Mouse (Mus musculus) myocyte (in vitro differentiated cells): ENCODE measurements at regions not wholly inside any gene's neighbourhood (a gene's known extent, or its start where the extent isn't known, plus 50 kb on each side); places are given as distances from the start of the nearest gene placed in this dataset.

ENCODE experiments used
- H3K27me3 ChIP-seq: one replicate; pipeline ENCODE4 v1.6.1; 2011; ENCODE audit not compliant: control insufficient read depth, insufficient read depth, insufficient read length
- H3K36me3 ChIP-seq: one replicate; pipeline ENCODE4 v1.6.1; 2011; ENCODE audit not compliant: control insufficient read depth, insufficient read depth
- H3K4me2 ChIP-seq: one replicate; pipeline ENCODE4 v1.6.1; 2011; ENCODE audit warnings: low read depth, control low read depth
- H3K4me3 ChIP-seq: one replicate; pipeline ENCODE4 v1.5.1; 2011; ENCODE audit warnings: mild to moderate bottlenecking, control low read depth, moderate library complexity
- H3K79me2 ChIP-seq: one replicate; pipeline ENCODE4 v1.6.1; 2011; ENCODE audit not compliant: control insufficient read depth, insufficient read depth
- H3ac ChIP-seq: one replicate; pipeline ENCODE4 v1.6.1; 2011; ENCODE audit not compliant: control insufficient read depth, insufficient read length
- CEBPB ChIP-seq: IDR thresholded peaks from 2 replicates; pipeline ENCODE4 v1.6.1; 2011; ENCODE audit warnings: mild to moderate bottlenecking, moderate library complexity; ENCODE audit not compliant: poor library complexity, insufficient read depth, severe bottlenecking
- E2F4 ChIP-seq: IDR thresholded peaks from one replicate; pipeline ENCODE4 v1.6.1; 2011; ENCODE audit warnings: mild to moderate bottlenecking, control low read depth, moderate library complexity; ENCODE audit not compliant: insufficient read depth
- MAX ChIP-seq: IDR thresholded peaks from one replicate; pipeline ENCODE4 v1.6.1; 2011; ENCODE audit warnings: low read depth, mild to moderate bottlenecking, control low read depth
- MYOD1 ChIP-seq, 3 experiments: IDR thresholded peaks; one replicate each; pipeline ENCODE4 v1.6.1; 2011; ENCODE audit warnings: control low read depth in 2 of 3, low read depth in 2 of 3, mild to moderate bottlenecking in 2 of 3, moderate library complexity in 1 of 3; ENCODE audit not compliant: insufficient read length in 2 of 3, control insufficient read depth in 1 of 3
- MYOG ChIP-seq, 3 experiments: IDR thresholded peaks; one replicate each; pipeline ENCODE4 v1.6.1; 2011; ENCODE audit warnings: control low read depth in 2 of 3, low read depth in 2 of 3, mild to moderate bottlenecking in 2 of 3; ENCODE audit not compliant: insufficient read length in 2 of 3, control insufficient read depth in 1 of 3, insufficient read depth in 1 of 3
- POLR2A ChIP-seq: IDR thresholded peaks from one replicate; pipeline ENCODE4 v1.6.1; 2011; ENCODE audit warnings: low read depth, mild to moderate bottlenecking, control low read depth, moderate library complexity; ENCODE audit not compliant: insufficient read length
- POLR2AphosphoS2 ChIP-seq: IDR thresholded peaks from one replicate; pipeline ENCODE4 v1.6.1; 2011; ENCODE audit warnings: low read depth, control low read depth; ENCODE audit not compliant: insufficient read length
- REST ChIP-seq: IDR thresholded peaks from one replicate; pipeline ENCODE4 v1.6.1; 2011; ENCODE audit warnings: mild to moderate bottlenecking, control low read depth, moderate library complexity; ENCODE audit not compliant: insufficient read depth, insufficient read length
- SRF ChIP-seq: IDR thresholded peaks from one replicate; pipeline ENCODE4 v1.6.1; 2011; ENCODE audit warnings: low read depth; ENCODE audit not compliant: control insufficient read depth, insufficient read length
- TCF12 ChIP-seq: IDR thresholded peaks from one replicate; pipeline ENCODE4 v1.6.1; 2011; ENCODE audit warnings: mild to moderate bottlenecking, control low read depth; ENCODE audit not compliant: poor library complexity, insufficient read depth, severe bottlenecking
- TCF3 ChIP-seq: IDR thresholded peaks from one replicate; pipeline ENCODE4 v1.6.1; 2011; ENCODE audit warnings: low read depth, control low read depth; ENCODE audit not compliant: insufficient read length
- USF1 ChIP-seq: IDR thresholded peaks from one replicate; pipeline ENCODE4 v1.6.1; 2011; ENCODE audit warnings: low read depth, mild to moderate bottlenecking, control low read depth, moderate library complexity

DNA sequence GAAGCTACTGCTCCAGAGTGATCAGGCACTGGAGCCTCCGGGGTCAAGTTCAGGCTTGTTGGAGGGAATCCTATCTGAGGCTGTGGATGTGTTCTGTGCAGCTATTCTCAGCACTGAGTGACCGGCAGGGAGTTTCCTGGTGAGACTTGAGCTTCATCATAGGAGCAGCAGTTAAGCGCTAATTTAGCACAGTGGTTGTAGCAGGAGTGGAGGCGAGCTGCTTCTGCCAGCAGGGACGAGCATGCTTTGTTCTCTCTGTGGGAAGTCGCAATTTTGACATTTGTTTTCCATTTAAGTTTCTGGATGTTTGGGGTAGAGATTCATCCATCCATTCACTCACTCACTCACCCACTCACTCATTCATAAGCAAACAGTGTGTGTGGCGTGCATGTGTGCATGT lies 144.4 kb upstream of the Rbfox1 start:
- no peak overlapping the region for H3ac ChIP-seq
- no peak for TF ChIP-seq MAX
- H3K4me3 ChIP-seq = no peak overlapping the region
- H3K27me3 ChIP-seq = no peaks in the 10 kb centered on the region
- no peaks in the 10 kb centered on the region for H3K36me3 ChIP-seq
- H3K79me2 ChIP-seq = no peaks in the 10 kb centered on the region
- H3K4me2 ChIP-seq = no peak overlapping the region

DNA sequence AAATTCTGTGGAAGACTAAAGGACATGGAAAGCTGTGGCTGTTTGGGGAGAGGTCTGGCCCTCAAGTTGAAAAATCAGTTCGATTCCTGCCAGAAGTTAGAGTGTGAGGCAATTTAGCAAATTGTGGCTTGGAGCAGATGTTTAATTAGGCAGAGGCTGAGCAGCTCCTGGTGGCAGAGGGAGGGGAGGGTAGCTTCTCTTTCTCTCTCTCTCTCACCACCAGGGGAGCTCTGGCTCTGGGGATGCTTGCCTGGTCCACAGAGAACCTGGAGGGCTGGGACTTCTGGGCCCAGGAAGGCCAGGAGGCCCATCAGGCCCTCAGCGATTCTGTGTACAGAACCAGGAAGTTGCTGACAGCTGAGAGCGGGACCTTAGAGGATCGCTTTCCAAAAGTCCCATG lies 151.5 kb upstream of the Rbfox1 start:
- Histone ChIP-seq H3K27me3 (no peaks in the 10 kb centered on the region), H3K4me2 (no peak overlapping the region), H3ac (no peak overlapping the region), H3K79me2 (no peaks in the 10 kb centered on the region), H3K36me3 (no peaks in the 10 kb centered on the region), H3K4me3 (no peak overlapping the region)
- TF ChIP-seq REST = no peak
- TF ChIP-seq E2F4 = no peak

DNA sequence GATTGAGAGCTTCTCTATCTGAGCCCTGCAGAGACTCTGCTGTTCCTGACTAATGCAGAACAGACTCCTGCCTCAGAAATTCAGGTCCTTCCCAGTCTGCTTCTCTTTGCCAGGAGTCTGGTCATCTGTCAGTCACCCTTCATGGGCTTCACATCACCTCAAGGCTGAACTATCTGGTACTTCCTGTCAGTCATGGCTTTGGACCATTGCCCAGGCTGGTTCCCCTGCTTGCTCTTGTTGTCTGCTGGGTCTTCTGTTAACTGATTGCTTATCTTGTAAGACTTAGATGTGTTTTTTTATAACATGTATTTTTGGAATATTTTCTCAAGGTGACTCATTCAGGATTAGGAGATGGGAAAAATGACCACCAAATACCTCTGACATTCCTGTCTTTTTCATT lies 162.6 kb upstream of the Rbfox1 start:
- no peak overlapping the region for H3K4me2 ChIP-seq
- no peak overlapping the region for H3K4me3 ChIP-seq
- H3ac ChIP-seq = no peak overlapping the region
- H3K79me2 ChIP-seq = no peaks in the 10 kb centered on the region
- TF ChIP-seq MYOD1 (IDR thresholded peaks at IDR 0.05; ENCODE audit: control insufficient read depth in 1 of 3, insufficient read length in 2 of 3, low read depth in 2 of 3) (no peak), CEBPB (no peak)
- no peaks in the 10 kb centered on the region for H3K36me3 ChIP-seq
- no peaks in the 10 kb centered on the region for H3K27me3 ChIP-seq

DNA sequence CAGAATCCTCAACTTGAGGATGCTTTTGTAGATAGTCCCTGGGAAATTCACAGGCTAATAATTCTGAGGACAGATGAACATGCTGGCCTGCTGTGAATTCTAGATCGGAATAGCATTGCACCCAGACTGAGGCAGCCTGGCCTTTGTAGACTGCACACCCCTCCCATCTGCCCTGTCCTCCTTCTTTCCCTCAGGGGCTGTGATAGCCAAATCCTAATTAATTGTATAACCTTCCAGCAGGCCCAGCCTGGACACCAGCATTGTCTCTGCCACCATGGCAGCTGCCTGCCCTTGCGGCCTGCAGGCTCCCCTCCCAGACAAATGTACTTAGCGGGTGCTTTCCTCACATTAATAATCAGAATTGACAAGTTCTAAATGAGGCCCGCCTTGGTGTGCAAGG lies 171.7 kb upstream of the Rbfox1 start:
- H3K4me2 ChIP-seq = no peak overlapping the region
- H3K4me3 ChIP-seq = no peak overlapping the region
- H3K27me3 ChIP-seq = no peaks in the 10 kb centered on the region
- TF ChIP-seq CEBPB = no peak
- no peak for TF ChIP-seq TCF12
- TF ChIP-seq MYOG (IDR thresholded peaks at IDR 0.05; ENCODE audit: control insufficient read depth in 1 of 3, insufficient read depth in 1 of 3, insufficient read length in 2 of 3, low read depth in 2 of 3) = no peak
- no peak for TF ChIP-seq TCF3
- TF ChIP-seq MYOD1 (IDR thresholded peaks at IDR 0.05; ENCODE audit: control insufficient read depth in 1 of 3, insufficient read length in 2 of 3, low read depth in 2 of 3) = no peak
- TF ChIP-seq POLR2AphosphoS2 = no peak
- no peak for TF ChIP-seq MAX
- no peak for TF ChIP-seq REST
- no peak for TF ChIP-seq E2F4
- TF ChIP-seq USF1 = no peak
- no peak for TF ChIP-seq POLR2A
- TF ChIP-seq SRF = no peak
- no peak overlapping the region for H3ac ChIP-seq
- H3K36me3 ChIP-seq = no peaks in the 10 kb centered on the region
- H3K79me2 ChIP-seq = no peaks in the 10 kb centered on the region

DNA sequence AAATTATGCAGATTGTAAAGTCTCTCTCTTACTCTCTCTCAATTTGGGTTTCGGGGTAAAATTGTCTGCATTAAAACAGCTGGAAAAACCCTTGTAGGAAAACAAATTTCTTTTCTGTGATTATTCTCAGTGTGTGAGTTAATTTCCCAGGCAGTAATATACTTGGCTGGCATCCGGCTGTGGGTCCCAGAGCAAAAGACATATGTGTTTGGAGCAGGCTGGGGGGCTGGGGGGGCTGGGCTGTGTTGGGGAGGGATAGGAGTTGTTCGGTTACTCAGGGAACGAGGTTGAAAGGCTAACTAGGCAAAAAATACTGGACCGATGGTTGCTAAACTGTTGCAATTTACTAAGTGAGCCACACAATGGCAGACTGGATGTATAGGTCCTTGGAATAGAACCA lies 175.3 kb upstream of the Rbfox1 start:
- TF ChIP-seq CEBPB = no peak
- TF ChIP-seq MYOD1 (IDR thresholded peaks at IDR 0.05; ENCODE audit: control insufficient read depth in 1 of 3, insufficient read length in 2 of 3, low read depth in 2 of 3) = no peak
- no peak for TF ChIP-seq MYOG (IDR thresholded peaks at IDR 0.05; ENCODE audit: control insufficient read depth in 1 of 3, insufficient read depth in 1 of 3, insufficient read length in 2 of 3, low read depth in 2 of 3)
- no peak for TF ChIP-seq REST
- no peak for TF ChIP-seq TCF3
- TF ChIP-seq USF1 = no peak
- TF ChIP-seq SRF = no peak
- TF ChIP-seq MAX = no peak
- no peak for TF ChIP-seq E2F4
- no peak for TF ChIP-seq TCF12
- no peak for TF ChIP-seq POLR2A
- no peak for TF ChIP-seq POLR2AphosphoS2
- no peak overlapping the region for H3ac ChIP-seq
- no peaks in the 10 kb centered on the region for H3K79me2 ChIP-seq
- H3K36me3 ChIP-seq = no peaks in the 10 kb centered on the region
- H3K4me3 ChIP-seq = no peak overlapping the region
- no peaks in the 10 kb centered on the region for H3K27me3 ChIP-seq
- H3K4me2 ChIP-seq = no peak overlapping the region

DNA sequence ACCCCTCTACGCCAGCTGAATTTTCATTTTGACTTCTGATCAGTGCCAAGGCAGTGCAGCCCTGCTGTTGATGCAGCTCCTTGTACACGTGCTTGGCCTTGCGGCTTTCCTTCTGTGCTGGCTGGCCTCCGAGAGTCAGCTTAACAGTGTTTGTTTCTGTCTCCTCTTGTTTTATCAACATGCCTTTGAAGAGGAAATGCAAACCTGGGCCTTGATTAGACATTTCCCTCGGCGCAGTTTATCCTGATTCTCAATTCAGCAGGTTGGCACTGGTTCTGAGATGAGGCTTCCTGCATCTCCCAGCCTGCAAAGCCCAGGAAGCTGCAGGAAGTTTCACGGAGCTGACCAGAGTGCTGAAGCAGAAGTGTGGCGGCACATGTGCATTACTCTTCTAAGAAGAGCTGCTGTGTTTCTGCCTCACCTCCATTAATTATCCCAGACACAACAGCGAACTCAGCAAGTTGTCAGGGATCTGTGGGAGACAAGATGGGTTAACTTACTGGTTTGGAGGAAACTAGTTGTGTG lies 184.4 kb upstream of the Rbfox1 start:
- Histone ChIP-seq H3K36me3 (no peaks in the 10 kb centered on the region), H3K4me2 (no peak overlapping the region), H3K79me2 (no peaks in the 10 kb centered on the region), H3K27me3 (no peaks in the 10 kb centered on the region), H3K4me3 (no peak overlapping the region), H3ac (no peak overlapping the region)
- TF ChIP-seq MYOG (IDR thresholded peaks at IDR 0.05; ENCODE audit: control insufficient read depth in 1 of 3, insufficient read depth in 1 of 3, insufficient read length in 2 of 3, low read depth in 2 of 3) = no peak
